Mouse (Mus musculus) layer of hippocampus, postnatal 14 days (tissue): ENCODE measurements around the gene Tmprss11g. TPM values are rescaled to one million over a fixed set of nuclear protein-coding genes. Genes with fewer than 3 reads are reported as not detected.

Experiments
- DNase-seq, 2 experiments: peaks; one replicate each; pipeline ENCODE4 v3.0.0; 2021 to 2022; ENCODE audit warnings: low spot score in 2 of 2, mixed read lengths in 1 of 2
- long read RNA-seq, 2 experiments: library from polyadenylated mRNA; stranded (forward); transcript quantifications; one replicate each; pipeline ENCODE4 v2.0.0; 2021
- total RNA-seq, 2 experiments: library from RNA; stranded (reverse); gene quantifications; 2 replicates each; pipeline ENCODE4 v1.2.3; 2021

Tmprss11g gene
- not detected for total RNA-seq
- long read RNA-seq, experiment 1 = 0 reads
- long read RNA-seq, experiment 2 = 0 reads

DNA sequence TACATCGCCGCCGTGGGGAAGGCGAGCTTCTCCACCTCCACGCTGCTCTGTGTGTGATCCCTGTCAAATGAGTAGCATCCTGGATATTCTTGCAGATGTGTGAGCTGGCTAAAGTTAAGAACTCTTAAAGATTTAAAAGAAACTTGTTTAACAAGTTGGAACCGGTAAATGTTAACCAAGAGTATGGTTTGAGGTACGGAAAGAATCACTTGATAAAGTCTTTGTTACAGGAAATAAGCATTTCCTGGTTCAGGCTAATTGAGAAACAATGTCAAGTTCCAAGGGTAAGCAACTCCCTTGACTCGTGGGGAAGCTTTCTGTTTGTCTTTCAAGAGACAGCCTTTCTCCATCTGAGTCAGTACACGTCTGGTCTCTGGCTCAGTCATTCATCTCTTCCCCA, at the start of gene Tmprss11g:
Gene Tmprss11g (minus strand): TSS at position 101 of the 400 bp plus-strand sequence.
- no peak for DNase-seq

DNA sequence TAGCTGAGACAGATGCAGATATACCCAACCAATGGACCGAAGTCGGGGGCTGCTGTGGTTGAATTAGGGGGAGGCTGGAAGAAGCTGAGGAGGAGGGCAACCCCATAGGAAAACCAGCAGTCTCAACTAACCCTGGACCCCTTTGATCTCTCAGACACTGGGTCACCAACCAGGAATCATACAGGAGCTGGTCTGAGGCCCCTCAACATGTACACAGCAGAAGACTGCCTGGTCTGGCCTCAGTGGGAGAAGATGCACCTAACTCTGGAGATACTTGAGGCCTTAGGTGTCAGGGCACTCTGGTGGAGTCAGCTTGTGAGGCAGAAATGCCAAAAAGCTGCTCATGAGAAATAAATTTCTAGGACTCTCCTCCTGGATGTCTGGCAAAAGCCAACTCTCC, 28.3 kb upstream of the Tmprss11g start:
- DNase-seq = no peak

GRCm38 (mm10) chr5:86540601-86541000, 22.2 kb upstream of the Tmprss11g start:
- no peak for DNase-seq

GRCm38 (mm10) chr5:86528725-86529124, 10.3 kb upstream of the Tmprss11g start:
- peak; percentile 4 for DNase-seq

- DNase-seq = no peak
These were observed 6.9 kb downstream of the Tmprss11g start for GRCm38 (mm10) chr5:86511538-86511937.

- no peak for DNase-seq
These were observed 24.9 kb downstream of the Tmprss11g start for GRCm38 (mm10) chr5:86493453-86493852.

DNA sequence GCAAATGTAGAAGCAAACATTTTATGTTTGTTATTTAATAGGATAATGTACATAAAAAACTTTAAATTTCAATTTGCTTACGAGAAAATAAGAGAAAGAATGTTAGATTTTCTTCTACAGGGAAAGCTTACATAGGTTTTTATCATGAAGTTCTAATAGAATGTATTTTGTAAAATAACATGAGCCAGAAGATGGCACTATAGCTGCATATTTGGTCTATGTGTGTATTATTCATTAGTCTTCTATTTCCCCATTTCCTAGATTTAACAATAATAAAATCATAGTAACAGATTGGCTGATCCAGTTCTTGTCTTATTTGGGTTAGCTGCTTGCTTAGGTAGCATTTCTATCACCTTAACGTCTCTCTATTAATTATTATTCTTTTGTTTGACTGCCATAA, 35.8 kb downstream of the Tmprss11g start:
- peak in 1 of 2 experiments; percentile 33 for DNase-seq

DNA sequence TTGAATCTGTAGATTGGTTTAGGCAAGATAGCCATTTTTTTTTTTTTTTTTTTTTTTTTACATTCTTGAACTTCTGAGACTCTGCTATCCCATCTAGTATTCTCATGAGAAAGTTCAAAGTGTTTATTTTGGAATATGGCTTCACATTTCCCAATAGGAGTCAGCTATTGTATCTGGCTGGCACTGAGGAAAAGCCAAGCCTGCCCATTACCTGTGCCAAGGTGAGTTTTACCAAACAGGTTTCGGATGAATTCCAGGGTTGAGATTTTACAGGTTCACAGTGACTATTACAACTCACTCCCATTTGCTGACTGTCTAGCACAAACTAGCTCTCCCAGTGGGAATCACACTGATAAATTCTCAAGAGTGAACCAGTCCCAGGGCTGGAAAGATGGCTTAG, 36.4 kb downstream of the Tmprss11g start:
- DNase-seq = no peak

DNA sequence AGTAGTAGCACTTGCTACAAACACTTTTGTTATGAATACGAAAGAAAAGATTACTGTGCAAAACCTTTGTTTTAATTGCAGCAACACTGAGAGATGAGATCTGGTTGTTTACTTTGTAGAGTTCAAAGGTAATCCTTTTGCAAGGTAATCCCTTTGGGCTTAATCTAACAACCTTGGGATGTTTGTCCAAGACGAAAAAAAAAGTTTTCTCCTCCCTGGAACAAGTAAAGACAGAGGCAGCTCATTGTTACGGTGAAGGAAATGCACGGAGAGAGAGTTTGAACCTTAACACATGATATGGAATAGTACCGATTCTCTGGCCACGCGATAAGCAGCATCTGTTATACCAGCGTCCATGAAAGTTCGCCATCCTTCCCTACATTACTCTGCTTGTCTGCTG, 44.5 kb downstream of the Tmprss11g start:
- no peak for DNase-seq

GRCm38 (mm10) chr5:86468890-86469289, 49.5 kb downstream of the Tmprss11g start, which contains the start of gene Tmprss11a:
Gene Tmprss11a (minus strand): TSS chr5:86468990.
- DNase-seq = no peak

DNA sequence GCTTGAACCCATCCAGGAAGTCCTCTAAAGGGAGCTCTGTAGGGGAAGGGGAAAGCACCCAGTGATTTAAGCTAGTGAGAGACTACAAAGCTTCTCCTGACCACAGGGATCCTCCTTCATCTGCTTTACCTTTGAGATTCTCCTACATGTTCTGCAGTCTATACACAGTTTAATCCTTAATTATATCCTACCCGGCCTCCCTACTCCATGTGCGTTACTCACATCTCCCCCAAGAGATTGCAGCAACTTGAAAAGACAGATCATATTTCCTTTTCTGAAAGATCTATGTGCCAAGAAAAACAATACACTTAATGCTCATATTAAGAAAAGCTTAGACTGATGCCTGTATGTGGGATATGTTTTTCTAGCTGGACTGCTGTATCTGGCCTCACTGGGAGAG, 79.1 kb downstream of the Tmprss11g start:
- DNase-seq = no peak

DNA sequence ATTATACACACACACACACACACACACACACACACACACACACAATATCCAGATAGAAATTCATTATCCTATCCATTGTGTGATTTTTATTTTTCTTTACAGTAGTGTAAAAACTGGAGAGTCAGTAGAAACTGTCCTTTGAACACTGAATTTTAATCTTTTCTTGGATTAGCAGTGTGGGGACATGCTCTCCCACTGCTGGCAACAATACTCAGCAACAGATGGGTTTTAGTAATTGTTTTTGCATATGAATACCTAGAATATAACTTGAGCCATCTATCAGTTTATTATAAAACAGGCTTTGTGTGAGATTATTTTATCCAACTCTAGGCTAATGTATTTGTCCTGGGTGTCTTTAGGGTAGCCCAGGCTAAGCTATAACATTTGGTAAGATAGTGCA, 79.9 kb downstream of the Tmprss11g start:
- peak in 1 of 2 experiments; percentile 54 for DNase-seq

Other genes with a start within 250 kb of the Tmprss11g start
- gene Tmprss11c, start 229.3 kb downstream of the Tmprss11g start, total RNA-seq = not detected
- gene Tmprss11d, start 145.2 kb downstream of the Tmprss11g start, total RNA-seq = not detected
- gene Tmprss11a, start 49.6 kb downstream of the Tmprss11g start, total RNA-seq = not detected
- gene Tmprss11f, start 113.8 kb upstream of the Tmprss11g start, total RNA-seq = not detected
- gene Tmprss11b, start 157.8 kb upstream of the Tmprss11g start, total RNA-seq = not detected
- gene Tmprss11e, start 227.2 kb upstream of the Tmprss11g start, total RNA-seq = not detected